Mouse (Mus musculus): Measurements from ENCODE around the gene Tnfrsf1a.

DNA sequence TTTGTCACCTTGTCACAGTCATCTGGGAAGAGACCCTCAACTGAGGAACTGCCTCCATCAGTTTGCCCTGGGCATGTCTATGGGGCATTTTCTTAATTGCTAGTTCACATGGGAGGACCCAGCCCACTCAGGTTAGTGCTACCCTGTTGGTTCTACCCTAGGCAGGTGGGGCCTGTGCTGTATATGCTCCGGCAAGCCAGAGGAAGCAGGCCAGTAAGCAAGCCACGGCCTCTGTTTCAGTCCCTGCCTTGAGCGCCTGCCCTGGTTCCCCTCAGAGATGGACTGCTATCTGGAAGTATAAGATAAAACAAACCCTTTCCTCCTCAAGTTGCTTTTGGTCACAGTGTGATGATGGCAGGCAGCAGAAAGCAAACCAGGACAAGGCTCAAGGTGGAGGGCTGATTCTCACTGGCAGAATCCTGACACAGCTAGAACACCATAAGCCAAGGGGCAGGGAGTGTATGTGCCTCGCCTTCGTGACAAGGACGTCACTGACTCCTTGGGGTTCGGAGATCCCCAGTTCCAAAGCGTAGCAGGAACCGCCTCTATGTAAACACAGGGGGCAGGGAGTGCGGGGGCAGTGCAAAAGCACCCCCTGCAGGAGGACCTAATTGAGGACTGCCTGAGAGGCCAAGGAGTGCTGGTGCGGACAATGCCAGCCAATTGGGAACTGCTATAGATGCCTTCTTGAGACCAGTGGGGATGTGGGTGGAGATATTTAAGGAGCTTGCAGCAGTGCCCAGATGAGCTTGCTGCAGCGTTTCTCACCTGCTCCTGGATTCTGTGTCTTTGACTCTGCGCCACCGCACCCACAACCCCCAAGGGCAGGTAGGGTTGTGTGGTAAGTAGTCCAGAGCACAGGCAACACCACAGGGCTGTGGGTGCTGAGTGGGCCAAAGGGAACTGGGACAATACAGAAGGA lies 56.6 kb downstream of the Tnfrsf1a start:
- TF ChIP-seq POLR2A (IDR thresholded peaks at IDR 0.05; ENCODE audit: control insufficient read depth, extremely low read depth, insufficient read depth, low read length, poor library complexity) (no peak), CTCF (IDR thresholded peaks at IDR 0.05; ENCODE audit: borderline replicate concordance, control insufficient read depth, extremely low read depth, insufficient read depth, low read length, poor library complexity) (no peak)

Measured in thymus, adult 2 months (tissue).